Mouse (Mus musculus) induced T-regulatory cell, adult 2 months (primary cell): ENCODE measurements at regions not wholly inside any gene's neighbourhood (a gene's known extent, or its start where the extent isn't known, plus 50 kb on each side); places are given as distances from the start of the nearest gene placed in this dataset.

Source experiments
- DNase-seq: peaks from one replicate; pipeline ENCODE4 v3.0.0-alpha.2; 2012; ENCODE audit warnings: low read depth

- DNase-seq: no peak
Observed at GRCm38 (mm10) chr1:88964045-88964747, 106.0 kb upstream of the Sh3bp4 start.

- DNase-seq: no peak
Observed at GRCm38 (mm10) chr1:88966416-88966815, 103.8 kb upstream of the Sh3bp4 start.

GRCm38 (mm10) chr1:88968142-88968541 is 102.1 kb upstream of the Sh3bp4 start:
- DNase-seq: no peak

GRCm38 (mm10) chr1:88969016-88969415 is 101.2 kb upstream of the Sh3bp4 start:
- no peak for DNase-seq

GRCm38 (mm10) chr1:88969630-88970029 is 100.6 kb upstream of the Sh3bp4 start:
- no peak for DNase-seq

GRCm38 (mm10) chr1:88976101-88976500 is 94.1 kb upstream of the Sh3bp4 start:
- no peak for DNase-seq

- DNase-seq: no peak
Observed at GRCm38 (mm10) chr1:88988011-88988695, 82.1 kb upstream of the Sh3bp4 start.

GRCm38 (mm10) chr1:88994588-88995331 is 75.5 kb upstream of the Sh3bp4 start:
- no peak for DNase-seq

- DNase-seq: no peak
Observed at GRCm38 (mm10) chr1:88995945-88996344, 74.3 kb upstream of the Sh3bp4 start.

GRCm38 (mm10) chr1:88996657-88997056 is 73.6 kb upstream of the Sh3bp4 start:
- no peak for DNase-seq

- DNase-seq: no peak
Observed at GRCm38 (mm10) chr1:88997847-88998246, 72.4 kb upstream of the Sh3bp4 start.

- no peak for DNase-seq
Observed at GRCm38 (mm10) chr1:89002326-89002725, 67.9 kb upstream of the Sh3bp4 start.

- DNase-seq: no peak
Observed at GRCm38 (mm10) chr1:89003752-89004151, 66.5 kb upstream of the Sh3bp4 start.

GRCm38 (mm10) chr1:89007476-89007875 is 62.7 kb upstream of the Sh3bp4 start:
- no peak for DNase-seq

GRCm38 (mm10) chr1:89010170-89010569 is 60.0 kb upstream of the Sh3bp4 start:
- no peak for DNase-seq

- no peak for DNase-seq
Observed at GRCm38 (mm10) chr1:89011454-89011853, 58.8 kb upstream of the Sh3bp4 start.

GRCm38 (mm10) chr1:89015385-89015784 is 54.8 kb upstream of the Sh3bp4 start:
- DNase-seq: peak; percentile 24

GRCm38 (mm10) chr1:89015845-89016244 is 54.4 kb upstream of the Sh3bp4 start:
- DNase-seq: peak; percentile 17

- no peak for DNase-seq
Observed at GRCm38 (mm10) chr1:89019778-89020373, 50.3 kb upstream of the Sh3bp4 start.
